Mouse (Mus musculus): ENCODE measurements around the gene Gnb5. TPM values are rescaled to one million over a fixed set of nuclear protein-coding genes. Genes with fewer than 3 reads are reported as not detected.

The Gnb5 gene
- polyA plus RNA-seq, 1 experiment from 2014 or later = 35.5 TPM

GRCm38 (mm10) chr9:75280814-75281213 lies 25.3 kb upstream of the Gnb5 start:
- ATAC-seq (ENCODE audit: low FRiP score) = no peak
- H3K36me3 ChIP-seq (replicated peaks) = no peaks in the 10 kb centered on the region
- no peaks in the 10 kb centered on the region for H3K9me3 ChIP-seq
- 48% methylated on average over 5 of the region's 5 CpGs for WGBS
- no peaks in the 10 kb centered on the region for H3K4me1 ChIP-seq
- no peak overlapping the region for H3K4me2 ChIP-seq
- 0 out of 2 replicates have a peak, but pooled peaks cover 7% of the 10 kb centered on the region for H3K27me3 ChIP-seq
- H3K27ac ChIP-seq = no peak overlapping the region
- H3K4me3 ChIP-seq (replicated peaks) = no peak overlapping the region
- H3K9ac ChIP-seq = no peak overlapping the region

DNA sequence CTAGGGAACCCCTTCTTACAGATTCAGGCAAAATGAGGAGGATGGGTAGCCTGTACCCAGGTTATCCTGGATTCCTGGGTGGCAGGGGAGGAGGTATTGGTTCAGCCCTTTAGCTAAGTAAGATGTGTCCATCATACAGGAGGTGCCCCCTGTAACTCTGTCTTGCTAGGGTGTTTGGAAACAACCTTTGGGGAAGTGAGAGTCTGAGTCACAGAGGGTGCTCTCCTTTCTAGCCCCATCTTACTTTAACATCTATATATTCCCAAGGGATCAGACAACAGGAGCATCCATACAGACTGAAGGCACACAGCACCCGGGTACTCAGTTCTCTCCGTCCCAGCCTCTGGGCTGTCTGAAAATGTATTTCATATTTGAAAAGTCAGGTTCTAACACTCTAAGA lies 23.9 kb upstream of the Gnb5 start:
- H3K9ac ChIP-seq = no peak overlapping the region
- no peak overlapping the region for H3K4me2 ChIP-seq
- WGBS = 88% methylated on average over 2 of the region's 2 CpGs
- no peaks in the 10 kb centered on the region for H3K9me3 ChIP-seq
- no peak overlapping the region for H3K27ac ChIP-seq
- H3K27me3 ChIP-seq = 0 out of 2 replicates have a peak, but pooled peaks cover 7% of the 10 kb centered on the region
- ATAC-seq (ENCODE audit: low FRiP score) = no peak
- no peaks in the 10 kb centered on the region for H3K36me3 ChIP-seq (replicated peaks)
- H3K4me1 ChIP-seq = no peaks in the 10 kb centered on the region
- no peak overlapping the region for H3K4me3 ChIP-seq (replicated peaks)

DNA sequence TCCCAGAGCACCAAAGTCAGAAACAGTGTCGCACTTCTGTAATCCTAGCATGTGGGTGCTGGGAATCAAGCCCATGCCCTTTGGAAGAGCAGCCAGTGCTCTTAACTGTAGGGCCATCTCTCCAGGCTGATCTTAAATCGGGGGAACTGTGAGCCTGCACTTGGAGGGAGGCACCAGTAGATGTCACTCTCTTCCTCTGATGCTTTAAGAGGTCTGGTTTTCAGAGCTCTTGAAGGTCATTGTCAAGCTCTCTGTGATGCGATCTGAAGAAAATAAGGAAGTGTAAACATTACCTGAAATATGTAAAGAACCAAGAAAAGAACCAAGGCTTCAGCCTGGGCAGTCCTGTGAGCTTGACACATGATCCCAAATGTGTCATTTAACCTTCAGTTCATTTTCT lies 23.3 kb upstream of the Gnb5 start:
- 18% methylated on average over 3 of the region's 3 CpGs for WGBS
- H3K4me1 ChIP-seq = no peaks in the 10 kb centered on the region; the same call in 1 of the 2 replicates

DNA sequence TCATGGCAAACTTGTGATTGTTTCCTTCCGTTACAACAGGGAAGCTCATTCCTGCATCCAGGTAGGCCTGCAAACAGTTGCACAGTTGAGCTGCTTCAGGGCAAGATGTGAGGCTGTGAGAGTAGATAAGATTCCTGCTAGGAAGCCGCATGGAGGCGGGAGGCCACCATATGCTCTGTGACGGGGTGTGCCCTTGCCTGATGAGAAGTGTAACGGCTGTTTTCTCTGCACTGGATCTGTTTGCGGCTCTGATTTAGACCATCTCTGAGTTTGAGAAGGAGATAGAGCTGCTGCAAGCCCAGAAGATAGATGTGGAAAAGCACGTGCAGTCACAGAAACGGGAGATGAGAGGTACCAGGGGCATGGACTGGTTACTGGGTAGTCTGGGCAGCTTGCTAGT lies 22.5 kb upstream of the Gnb5 start:
- Histone ChIP-seq H3K9me3 (no peaks in the 10 kb centered on the region), H3K36me3 (replicated peaks) (no peaks in the 10 kb centered on the region), H3K4me1 (no peaks in the 10 kb centered on the region; the same call in 1 of the 2 replicates), H3K4me2 (no peak overlapping the region), H3K4me3 (replicated peaks) (no peak overlapping the region), H3K27ac (no peak overlapping the region), H3K27me3 (0 out of 2 replicates have a peak, but pooled peaks cover 7% of the 10 kb centered on the region), H3K9ac (no peak overlapping the region)
- WGBS = 88% methylated on average over 8 of the region's 8 CpGs
- no peak for ATAC-seq (ENCODE audit: low FRiP score)

More for the DNA sequence above, 23.3 kb upstream of the Gnb5 start:
- H3K9ac ChIP-seq = no peak overlapping the region
- H3K36me3 ChIP-seq (replicated peaks) = no peaks in the 10 kb centered on the region
- no peak overlapping the region for H3K4me3 ChIP-seq (replicated peaks)
- no peaks in the 10 kb centered on the region for H3K9me3 ChIP-seq
- no peak overlapping the region for H3K4me2 ChIP-seq
- no peak overlapping the region for H3K27ac ChIP-seq
- H3K27me3 ChIP-seq = 0 out of 2 replicates have a peak, but pooled peaks cover 7% of the 10 kb centered on the region
- ATAC-seq (ENCODE audit: low FRiP score) = 0 out of 2 replicates have a peak, but pooled peaks have one; percentile 36

DNA sequence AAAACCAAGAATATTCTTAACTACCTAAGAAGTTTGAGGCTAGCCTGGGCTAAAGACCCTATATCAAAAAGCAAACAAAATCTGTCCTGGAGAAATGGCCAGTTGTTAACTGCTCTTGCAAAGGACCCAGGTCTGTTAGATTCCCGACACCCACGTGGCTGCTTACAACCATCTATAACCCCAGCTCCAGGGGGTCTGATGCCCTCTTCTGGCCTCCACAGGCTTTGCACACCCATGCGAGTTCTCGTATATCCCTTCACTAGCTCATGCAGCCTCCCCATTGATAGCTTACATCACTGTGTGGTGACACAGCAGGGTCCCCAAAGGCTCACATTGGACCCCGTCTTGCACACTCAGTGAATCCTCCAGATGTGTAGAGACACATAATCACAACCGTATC lies 20.7 kb upstream of the Gnb5 start:
- 0 out of 2 replicates have a peak, but pooled peaks cover 7% of the 10 kb centered on the region for H3K27me3 ChIP-seq
- H3K9ac ChIP-seq = no peak overlapping the region
- H3K4me3 ChIP-seq (replicated peaks) = no peak overlapping the region
- no peak overlapping the region for H3K4me2 ChIP-seq
- no peak overlapping the region for H3K27ac ChIP-seq
- H3K4me1 ChIP-seq = no peaks in the 10 kb centered on the region; the same call in 1 of the 2 replicates
- 84% methylated on average over 6 of the region's 6 CpGs for WGBS
- H3K9me3 ChIP-seq = no peaks in the 10 kb centered on the region
- ATAC-seq (ENCODE audit: low FRiP score) = no peak
- H3K36me3 ChIP-seq (replicated peaks) = no peaks in the 10 kb centered on the region

DNA sequence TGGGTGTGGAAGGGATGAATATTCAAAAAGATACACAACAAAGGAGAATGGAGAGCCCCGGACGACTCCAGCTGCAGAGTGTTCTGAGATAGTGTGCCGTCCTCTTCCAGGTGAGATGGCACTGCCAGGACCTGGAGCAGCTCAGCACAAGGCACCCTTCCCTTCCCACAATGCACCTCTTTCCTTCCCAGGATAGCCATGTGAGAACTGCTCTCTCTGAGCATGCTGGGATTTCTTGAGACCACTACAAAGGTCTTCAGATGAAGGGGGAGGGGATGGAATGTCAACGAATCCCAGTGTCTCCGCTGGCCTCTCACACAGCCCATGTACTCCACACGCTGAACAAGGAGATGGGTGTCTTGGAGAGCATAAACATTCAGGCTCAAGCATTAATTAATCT lies 18.5 kb upstream of the Gnb5 start:
- ATAC-seq (ENCODE audit: low FRiP score) = no peak

DNA sequence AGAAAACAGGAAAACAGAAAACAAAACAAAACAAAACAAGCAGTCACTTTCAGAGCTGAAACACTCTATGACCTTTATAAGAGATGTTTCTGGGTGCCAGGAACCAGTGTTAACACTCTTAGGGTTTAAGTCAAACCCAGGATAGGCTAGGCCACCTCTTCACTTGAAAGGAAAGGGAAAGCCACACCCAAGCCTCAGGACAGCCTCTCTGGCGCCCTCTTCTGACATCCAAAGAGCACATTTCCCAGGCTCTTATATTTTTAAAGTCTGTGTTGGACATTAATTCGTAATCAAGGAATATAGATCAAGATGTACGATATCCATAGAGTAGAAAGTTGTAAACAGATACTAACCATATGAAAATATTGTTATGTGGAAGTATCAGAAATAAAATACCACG lies 16.5 kb upstream of the Gnb5 start:
- WGBS = 50% methylated on average over 4 of the region's 4 CpGs
- Histone ChIP-seq H3K27me3 (no peaks in the 10 kb centered on the region; the same call in 1 of the 2 replicates), H3K4me3 (replicated peaks) (no peak overlapping the region), H3K4me1 (no peaks in the 10 kb centered on the region; the same call in 1 of the 2 replicates), H3K4me2 (no peak overlapping the region), H3K9me3 (no peaks in the 10 kb centered on the region), H3K36me3 (replicated peaks) (no peaks in the 10 kb centered on the region), H3K27ac (no peak overlapping the region), H3K9ac (no peak overlapping the region)
- no peak for ATAC-seq (ENCODE audit: low FRiP score)

More for the DNA sequence above, 18.5 kb upstream of the Gnb5 start:
- Histone ChIP-seq H3K4me1 (no peaks in the 10 kb centered on the region; the same call in 1 of the 2 replicates), H3K27ac (no peak overlapping the region), H3K4me2 (no peak overlapping the region), H3K4me3 (replicated peaks) (no peak overlapping the region), H3K36me3 (replicated peaks) (no peaks in the 10 kb centered on the region), H3K9me3 (no peaks in the 10 kb centered on the region), H3K9ac (no peak overlapping the region), H3K27me3 (no peaks in the 10 kb centered on the region; the same call in 1 of the 2 replicates)
- 76% methylated on average over 6 of the region's 6 CpGs for WGBS

DNA sequence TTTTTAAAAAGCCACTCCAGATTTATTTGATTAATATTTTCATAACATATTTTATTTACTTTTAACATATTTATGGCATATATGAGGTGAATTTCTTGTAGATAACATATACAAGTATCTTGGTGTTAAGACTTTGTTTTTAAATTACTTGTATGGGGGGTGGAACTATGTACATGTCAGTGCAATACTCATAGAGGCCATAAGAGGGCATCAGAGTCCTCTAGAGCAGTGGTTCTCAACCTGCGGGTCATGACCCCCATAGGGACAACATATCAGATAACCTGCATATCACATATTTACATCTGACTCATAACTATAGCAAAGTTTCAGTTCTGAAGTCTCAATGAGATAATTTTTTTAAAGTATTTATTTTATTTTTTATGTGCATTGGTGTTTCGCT lies 6.7 kb upstream of the Gnb5 start:
- Histone ChIP-seq H3K27ac (no peak overlapping the region), H3K4me2 (no peak overlapping the region), H3K9ac (no peak overlapping the region), H3K36me3 (replicated peaks) (no peaks in the 10 kb centered on the region), H3K27me3 (no peaks in the 10 kb centered on the region), H3K4me3 (replicated peaks) (no peak overlapping the region), H3K4me1 (no peaks in the 10 kb centered on the region), H3K9me3 (no peaks in the 10 kb centered on the region)
- WGBS = 88% methylated on average over 2 of the region's 2 CpGs
- ATAC-seq (ENCODE audit: low FRiP score) = no peak

DNA sequence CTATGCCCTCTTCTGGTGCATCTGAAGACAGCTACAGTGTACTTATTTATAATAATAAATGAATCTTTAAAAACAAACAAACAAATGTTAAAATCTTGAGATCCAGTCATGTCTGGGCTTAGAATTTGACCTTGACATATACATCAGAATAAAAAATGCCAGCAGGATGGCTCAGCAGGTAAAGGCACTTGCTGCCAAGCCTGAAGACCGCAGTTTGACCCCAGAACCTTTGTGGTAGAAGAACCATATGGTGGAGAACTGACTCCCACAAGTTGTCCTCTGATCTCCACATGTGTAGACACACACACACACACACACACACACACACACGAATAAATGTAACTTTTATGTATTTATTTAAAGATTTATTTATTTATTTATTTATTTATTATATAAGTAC lies 3.1 kb upstream of the Gnb5 start:
- Histone ChIP-seq H3K27me3 (no peaks in the 10 kb centered on the region), H3K27ac (no peak overlapping the region), H3K4me2 (no peak overlapping the region), H3K4me3 (replicated peaks) (no peak overlapping the region), H3K9ac (no peak overlapping the region), H3K36me3 (replicated peaks) (no peaks in the 10 kb centered on the region), H3K9me3 (no peaks in the 10 kb centered on the region), H3K4me1 (no peaks in the 10 kb centered on the region)
- WGBS = 68% methylated on average over 2 of the region's 2 CpGs
- no peak for ATAC-seq (ENCODE audit: low FRiP score)

GRCm38 (mm10) chr9:75303701-75304261 lies 2.3 kb upstream of the Gnb5 start:
- Histone ChIP-seq H3K4me1 (no peaks in the 10 kb centered on the region), H3K27ac (no peak overlapping the region), H3K27me3 (no peaks in the 10 kb centered on the region), H3K36me3 (replicated peaks) (no peaks in the 10 kb centered on the region), H3K4me2 (peak overlapping the region; percentile 10; the same call in 1 of the 2 replicates), H3K4me3 (replicated peaks) (no peak overlapping the region), H3K9me3 (no peaks in the 10 kb centered on the region), H3K9ac (no peak overlapping the region)
- 33% methylated on average over 16 of the region's 16 CpGs for WGBS
- no peak for ATAC-seq (ENCODE audit: low FRiP score)

DNA sequence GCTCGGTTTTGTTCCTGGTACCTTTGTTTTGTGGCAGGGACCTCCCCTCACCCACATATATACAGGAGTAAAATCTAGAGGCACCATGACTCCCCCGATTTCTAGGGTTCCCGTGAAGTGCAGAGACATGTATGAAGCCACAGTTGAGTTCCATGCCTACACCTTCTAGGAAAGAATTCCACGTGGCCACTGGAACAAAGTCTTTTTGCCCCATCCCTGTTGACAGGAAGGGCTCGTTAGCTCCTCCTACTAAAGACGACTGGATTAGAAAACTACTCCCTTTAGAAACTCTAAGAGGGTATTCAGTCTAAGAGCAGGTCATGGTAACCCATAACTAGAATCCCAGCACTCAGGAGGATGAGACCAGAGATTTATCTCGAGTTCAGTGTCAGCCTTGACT lies 1.8 kb upstream of the Gnb5 start:
- 32% methylated on average over 7 of the region's 7 CpGs for WGBS
- Histone ChIP-seq H3K36me3 (replicated peaks) (no peaks in the 10 kb centered on the region), H3K9ac (no peak overlapping the region), H3K4me3 (replicated peaks) (no peak overlapping the region), H3K4me1 (no peaks in the 10 kb centered on the region), H3K4me2 (peak overlapping the region; percentile 10; the same call in 1 of the 2 replicates), H3K27ac (no peak overlapping the region), H3K9me3 (no peaks in the 10 kb centered on the region), H3K27me3 (no peaks in the 10 kb centered on the region)
- no peak for ATAC-seq (ENCODE audit: low FRiP score)

DNA sequence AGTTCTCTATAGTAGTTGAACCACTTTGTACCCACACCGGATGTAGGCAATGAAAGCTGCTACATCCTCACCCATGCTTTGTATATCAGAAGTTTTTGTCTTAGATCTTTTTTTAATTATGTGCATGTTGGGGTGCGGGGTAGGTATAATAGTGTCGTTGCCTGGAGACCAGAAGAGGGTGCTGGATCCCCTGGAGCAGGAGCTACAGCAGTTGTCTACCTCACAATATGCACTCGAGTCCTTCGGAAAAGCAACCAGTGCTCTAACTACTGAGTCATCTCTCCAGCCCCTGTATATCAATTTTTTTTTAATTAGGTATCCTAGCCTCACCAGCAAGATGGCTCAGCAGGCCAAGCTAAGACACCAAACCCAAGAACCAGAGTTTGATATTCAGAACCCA lies 927 bp downstream of the Gnb5 start:
- 86% methylated on average over 5 of the region's 5 CpGs for WGBS
- no peak for ATAC-seq (ENCODE audit: low FRiP score)
- Histone ChIP-seq H3K4me3 (replicated peaks) (no peak overlapping the region), H3K4me1 (no peaks in the 10 kb centered on the region), H3K9me3 (no peaks in the 10 kb centered on the region), H3K27me3 (no peaks in the 10 kb centered on the region), H3K27ac (no peak overlapping the region), H3K36me3 (replicated peaks) (no peaks in the 10 kb centered on the region), H3K9ac (no peak overlapping the region), H3K4me2 (no peak overlapping the region)

GRCm38 (mm10) chr9:75308621-75309020 lies 2.5 kb downstream of the Gnb5 start:
- H3K9me3 ChIP-seq = no peaks in the 10 kb centered on the region
- no peaks in the 10 kb centered on the region for H3K27me3 ChIP-seq
- H3K36me3 ChIP-seq (replicated peaks) = no peaks in the 10 kb centered on the region
- 65% methylated on average over 5 of the region's 5 CpGs for WGBS
- H3K4me3 ChIP-seq (replicated peaks) = no peak overlapping the region
- ATAC-seq (ENCODE audit: low FRiP score) = no peak
- peaks cover 5% of the 10 kb centered on the region for H3K4me1 ChIP-seq
- H3K27ac ChIP-seq = no peak overlapping the region
- H3K4me2 ChIP-seq = no peak overlapping the region
- no peak overlapping the region for H3K9ac ChIP-seq

Data from forebrain, embryonic 12.5 days (tissue).